Mouse (Mus musculus) embryonic facial prominence, embryonic 10.5 days (tissue): ENCODE data around the gene Dpysl5. TPM values are rescaled to one million over a fixed set of nuclear protein-coding genes. Genes with fewer than 3 reads are reported as not detected.
A peak's percentile ranks its signal among the peaks of the same experiment; 100 is the strongest.

Source experiments
- DNase-seq: peaks from one replicate; pipeline ENCODE4 v3.0.0-alpha.2; 2017; ENCODE audit warnings: low spot score
- H3K27ac ChIP-seq: fragments of 300-500 bp; sonication (generic); replicated peaks from 2 replicates; pipeline ENCODE4 v1.5.1; 2016; ENCODE audit warnings: mild to moderate bottlenecking
- H3K27me3 ChIP-seq: fragments of 300-500 bp; sonication (generic); replicated peaks from 2 replicates; pipeline ENCODE4 v1.6.1; 2016; ENCODE audit warnings: low read depth, mild to moderate bottlenecking; ENCODE audit not compliant: poor library complexity, severe bottlenecking
- H3K36me3 ChIP-seq: fragments of 300-500 bp; sonication (generic); replicated peaks from 2 replicates; pipeline ENCODE4 v1.6.1; 2016; ENCODE audit warnings: mild to moderate bottlenecking, moderate library complexity
- H3K4me1 ChIP-seq: fragments of 300-500 bp; sonication (generic); 2 replicates; pipeline ENCODE4 v1.6.1; 2016
- H3K4me3 ChIP-seq: fragments of 300-500 bp; sonication (generic); 2 replicates; pipeline ENCODE4 v1.5.1; 2016; ENCODE audit warnings: mild to moderate bottlenecking, moderate library complexity
- H3K9me3 ChIP-seq: fragments of 300-500 bp; sonication (generic); 2 replicates; pipeline ENCODE4 v1.6.1; 2016; ENCODE audit warnings: mild to moderate bottlenecking
- WGBS: fragments of 180-500 bp; shearing (Covaris S2); methylation state at CpG from one replicate; pipeline ENCODE4 v1.1.7; 2016; 5-methylcytosine and 5-hydroxymethylcytosine counted together
- polyA plus RNA-seq: library from polyadenylated mRNA; unstranded; fragments of >200 nt; fragmentation: Nextera tagmentation; extraction: Ambion mirVana; gene quantifications from 2 replicates; pipeline ENCODE4 v1.2.1, GENCODE M21; 2016

The Dpysl5 gene
- polyA plus RNA-seq, 1 experiment from 2014 or later, result 32.8 TPM

DNA sequence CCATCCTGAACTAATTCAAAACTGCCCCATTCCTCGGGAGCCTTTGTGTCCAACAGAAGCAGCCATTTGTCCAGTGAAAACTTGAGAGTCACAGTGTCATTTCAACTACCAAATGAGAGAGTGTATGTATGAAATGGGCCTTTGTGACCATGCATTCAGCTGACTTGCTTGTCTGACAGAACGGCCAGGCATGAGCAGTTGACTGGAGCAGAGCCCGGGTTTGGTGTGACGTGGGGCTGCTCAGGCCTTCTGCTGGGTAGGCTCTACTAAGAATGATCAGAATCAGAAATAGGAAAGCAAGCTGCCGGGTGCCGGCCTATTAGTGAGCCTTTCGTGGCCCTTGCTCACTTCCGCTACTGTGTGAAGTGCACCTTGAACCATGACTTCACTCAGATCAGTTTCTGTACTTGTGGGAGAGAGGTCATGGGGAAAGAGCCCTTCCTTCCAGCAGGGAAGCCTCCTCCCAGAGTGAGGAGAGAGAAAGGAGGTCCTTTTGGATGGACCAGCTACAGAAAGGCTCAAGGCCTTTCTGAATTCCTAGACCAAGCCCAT is 107.5 kb downstream of the Dpysl5 start:
- no peaks in the 10 kb centered on the region; the same call in 1 of the 2 replicates for H3K27me3 ChIP-seq
- H3K36me3 ChIP-seq, result no peaks in the 10 kb centered on the region
- H3K9me3 ChIP-seq, result no peaks in the 10 kb centered on the region
- H3K27ac ChIP-seq, result no peak overlapping the region
- H3K4me3 ChIP-seq, result no peak overlapping the region
- DNase-seq, result no peak
- peaks cover 33% of the 10 kb centered on the region for H3K4me1 ChIP-seq
- 89% methylated on average over 8 of the region's 8 CpGs for WGBS

DNA sequence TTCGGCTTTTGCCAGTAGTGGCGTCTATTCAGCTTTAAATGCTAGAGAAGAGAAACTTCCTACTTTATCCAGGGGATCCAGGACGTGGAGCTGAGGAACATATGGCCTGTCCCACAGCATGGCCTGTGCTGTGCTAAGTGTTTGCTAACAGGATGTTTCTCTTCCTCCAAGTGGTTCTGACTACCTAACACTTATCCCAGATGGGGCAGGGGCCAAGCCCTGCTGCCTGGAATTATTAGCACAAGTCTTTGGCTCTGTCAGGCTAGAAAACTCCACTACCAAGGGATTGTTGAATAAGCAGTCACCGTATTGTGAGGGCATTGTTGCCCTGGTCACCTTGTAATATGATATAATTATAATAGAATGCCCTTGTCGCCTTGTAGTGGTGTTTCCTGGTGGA is 111.3 kb downstream of the Dpysl5 start:
- Histone ChIP-seq H3K27ac (no peak overlapping the region), H3K27me3 (no peaks in the 10 kb centered on the region), H3K4me1 (peaks cover 23% of the 10 kb centered on the region; the same call in 1 of the 2 replicates), H3K4me3 (no peak overlapping the region), H3K9me3 (no peaks in the 10 kb centered on the region), H3K36me3 (no peaks in the 10 kb centered on the region)
- WGBS, result 79% methylated on average over 5 of the region's 5 CpGs
- DNase-seq, result no peak

DNA sequence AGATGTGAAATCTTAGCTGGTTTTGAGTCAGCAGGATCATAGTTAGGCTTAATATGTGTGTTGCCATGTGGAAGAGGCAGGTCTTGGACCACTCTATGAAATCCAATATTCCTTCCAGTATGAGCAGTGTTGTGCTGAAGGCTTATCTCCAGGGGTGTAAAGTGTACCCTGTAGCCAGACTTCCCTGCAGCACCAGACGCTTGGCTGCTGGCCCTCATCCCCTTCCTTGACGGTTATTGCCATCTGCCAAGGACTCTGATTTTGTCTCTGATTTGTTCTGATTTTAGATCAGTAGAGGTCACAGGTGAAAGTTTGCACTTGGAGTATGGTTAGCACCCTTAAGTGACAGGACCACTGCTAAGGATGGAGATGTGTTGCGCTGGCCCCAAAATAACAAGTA is 111.7 kb downstream of the Dpysl5 start:
- Histone ChIP-seq H3K4me1 (peaks cover 23% of the 10 kb centered on the region; the same call in 1 of the 2 replicates), H3K9me3 (no peaks in the 10 kb centered on the region), H3K27ac (no peak overlapping the region), H3K36me3 (no peaks in the 10 kb centered on the region), H3K4me3 (no peak overlapping the region), H3K27me3 (no peaks in the 10 kb centered on the region)
- no peak for DNase-seq
- 93% methylated on average over 3 of the region's 3 CpGs for WGBS

DNA sequence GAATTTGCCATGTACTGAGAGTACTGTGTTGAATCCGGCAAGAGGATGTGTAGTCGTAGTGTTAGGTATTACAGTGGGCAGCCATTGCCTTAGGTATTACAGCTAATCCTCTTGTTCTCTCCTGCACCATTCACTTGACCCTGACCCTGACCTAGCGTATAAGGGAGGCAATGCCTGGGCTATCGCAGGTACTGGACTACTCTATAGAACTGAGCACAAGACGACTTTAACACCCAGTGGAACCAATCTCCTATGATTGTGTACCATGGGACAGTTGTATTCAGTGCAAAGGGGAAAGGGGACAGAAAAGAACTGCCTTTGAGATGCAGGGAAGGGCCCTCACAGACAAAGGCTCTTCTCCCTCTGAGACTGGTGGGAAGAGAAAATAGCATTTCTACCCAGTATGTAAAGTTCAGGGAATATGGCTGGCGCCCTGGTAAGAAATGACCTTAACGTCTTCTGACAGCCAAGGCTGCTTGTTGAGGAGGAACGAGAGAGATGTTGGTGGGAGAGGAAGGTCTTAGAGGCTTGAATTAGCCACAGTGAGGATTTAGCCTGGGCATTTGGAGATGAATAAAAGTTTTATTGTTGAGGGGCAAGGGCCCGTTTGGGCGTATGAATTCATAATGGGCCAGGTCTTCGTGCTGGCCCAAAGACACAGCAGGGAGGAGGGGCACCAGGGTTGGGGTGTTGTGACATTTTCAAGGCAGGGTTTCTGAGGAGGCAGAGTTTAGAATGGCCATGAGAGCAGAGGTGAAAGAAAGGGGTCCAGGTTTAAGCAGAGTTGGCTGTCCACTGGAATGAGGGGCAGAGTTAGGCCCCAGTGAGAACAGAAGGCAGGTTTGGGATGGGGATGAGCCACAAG is 113.0 kb downstream of the Dpysl5 start:
- no peak for DNase-seq
- WGBS, result 75% methylated on average over 11 of the region's 11 CpGs
- H3K27me3 ChIP-seq, result no peaks in the 10 kb centered on the region
- no peaks in the 10 kb centered on the region for H3K9me3 ChIP-seq
- no peaks in the 10 kb centered on the region for H3K36me3 ChIP-seq
- H3K4me1 ChIP-seq, result peaks cover 23% of the 10 kb centered on the region; the same call in 1 of the 2 replicates
- no peak overlapping the region for H3K27ac ChIP-seq
- H3K4me3 ChIP-seq, result no peak overlapping the region

DNA sequence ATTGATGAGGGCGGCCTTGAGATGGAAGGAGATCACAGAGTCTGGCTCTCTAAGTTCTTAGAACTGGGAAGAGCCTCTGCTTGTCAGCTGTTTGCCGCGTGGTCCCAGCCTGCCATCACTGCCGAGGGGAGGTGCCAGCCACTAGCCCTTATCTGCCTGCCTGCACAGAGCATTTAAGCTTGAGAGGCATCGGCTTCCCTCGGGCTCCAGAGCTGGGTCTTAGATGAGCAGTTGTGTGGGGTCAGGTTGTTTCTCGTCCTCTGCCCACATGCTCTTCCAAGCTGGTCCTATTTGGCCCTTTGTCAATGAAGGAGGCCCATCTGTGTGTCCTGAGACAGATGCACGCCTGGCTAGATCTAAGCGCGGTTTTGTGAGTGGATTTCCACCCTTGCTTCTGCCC is 113.8 kb downstream of the Dpysl5 start:
- DNase-seq, result no peak
- no peaks in the 10 kb centered on the region for H3K36me3 ChIP-seq
- WGBS, result 72% methylated on average over 10 of the region's 10 CpGs
- H3K4me1 ChIP-seq, result peaks cover 23% of the 10 kb centered on the region; the same call in 1 of the 2 replicates
- no peaks in the 10 kb centered on the region for H3K9me3 ChIP-seq
- H3K4me3 ChIP-seq, result no peak overlapping the region
- no peaks in the 10 kb centered on the region for H3K27me3 ChIP-seq
- 0 out of 2 replicates have a peak overlapping the region, but pooled peaks have one; percentile 24 for H3K27ac ChIP-seq

DNA sequence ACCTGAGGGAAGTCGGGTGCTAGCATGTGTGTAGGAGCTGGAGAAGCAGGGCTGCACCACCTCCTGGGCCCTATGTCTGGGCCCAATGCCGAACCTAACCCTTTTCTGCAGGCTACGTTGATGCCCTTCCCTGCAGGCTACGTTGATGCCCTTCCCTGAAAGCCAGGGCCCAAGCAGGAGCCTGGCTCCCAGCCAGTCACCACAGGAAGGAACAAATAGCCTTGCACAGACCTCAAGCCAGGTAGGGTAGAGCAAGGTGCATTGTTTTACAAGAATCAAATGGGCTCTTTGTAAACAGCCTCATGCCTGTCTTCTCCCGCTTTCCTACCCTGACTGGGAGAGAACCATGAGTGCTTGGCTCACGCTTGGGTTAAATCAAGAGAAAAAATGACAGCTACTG is 114.5 kb downstream of the Dpysl5 start:
- DNase-seq, result no peak
- no peaks in the 10 kb centered on the region for H3K36me3 ChIP-seq
- no peaks in the 10 kb centered on the region for H3K27me3 ChIP-seq
- H3K4me1 ChIP-seq, result peaks cover 23% of the 10 kb centered on the region; the same call in 1 of the 2 replicates
- WGBS, result 81% methylated on average over 6 of the region's 6 CpGs
- no peak overlapping the region for H3K4me3 ChIP-seq
- H3K27ac ChIP-seq, result 0 out of 2 replicates have a peak overlapping the region, but pooled peaks have one; percentile 24
- no peaks in the 10 kb centered on the region for H3K9me3 ChIP-seq

DNA sequence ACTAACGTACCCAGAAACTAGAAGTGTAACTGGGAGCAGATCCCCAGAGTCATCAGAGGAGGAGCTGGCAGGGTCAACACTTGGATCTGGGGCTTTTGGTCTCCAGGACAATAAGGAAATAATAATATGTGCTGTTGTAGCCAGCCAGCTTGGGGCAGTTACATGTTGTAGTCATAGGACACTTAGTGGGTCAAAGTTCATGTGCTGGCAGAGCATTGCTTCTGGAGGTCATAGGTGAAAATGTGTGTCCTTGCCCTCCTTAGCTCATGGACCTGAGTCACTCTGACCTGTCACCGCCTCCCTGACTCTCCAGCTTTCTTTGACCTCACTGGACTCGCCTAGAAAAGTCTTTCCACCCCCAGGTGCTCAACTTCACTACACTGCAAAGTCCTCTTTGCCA is 122.1 kb downstream of the Dpysl5 start:
- Histone ChIP-seq H3K4me3 (no peak overlapping the region), H3K9me3 (peaks cover 7% of the 10 kb centered on the region; the same call in 1 of the 2 replicates), H3K27me3 (no peaks in the 10 kb centered on the region), H3K4me1 (no peaks in the 10 kb centered on the region), H3K36me3 (peaks cover 12% of the 10 kb centered on the region), H3K27ac (no peak overlapping the region)
- WGBS, result 81% methylated on average over 3 of the region's 3 CpGs
- DNase-seq, result no peak

DNA sequence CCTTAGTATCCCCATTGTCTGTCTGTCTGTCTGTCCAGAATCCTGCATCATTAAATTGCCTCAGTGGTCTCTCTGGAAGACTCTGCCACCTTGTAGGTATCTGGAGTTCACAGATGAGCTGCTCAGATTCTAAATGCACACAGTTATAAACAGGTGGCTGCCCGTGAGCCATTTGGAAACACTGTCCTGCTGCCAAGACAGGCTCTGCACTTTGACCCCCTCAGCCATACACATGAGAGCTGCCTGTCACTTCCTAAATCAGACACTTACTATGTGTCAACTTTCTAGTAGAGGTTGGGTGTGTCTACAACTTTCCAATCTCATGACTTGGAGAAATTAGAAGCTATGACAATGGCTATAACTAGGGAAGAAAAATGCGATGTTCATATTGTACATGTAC is 128.4 kb downstream of the Dpysl5 start:
- Histone ChIP-seq H3K27ac (no peak overlapping the region), H3K4me1 (no peaks in the 10 kb centered on the region), H3K9me3 (peaks cover 7% of the 10 kb centered on the region; the same call in 1 of the 2 replicates), H3K27me3 (no peaks in the 10 kb centered on the region), H3K4me3 (no peak overlapping the region), H3K36me3 (peaks cover 12% of the 10 kb centered on the region)
- WGBS, result 87% methylated on average over 2 of the region's 2 CpGs
- no peak for DNase-seq

DNA sequence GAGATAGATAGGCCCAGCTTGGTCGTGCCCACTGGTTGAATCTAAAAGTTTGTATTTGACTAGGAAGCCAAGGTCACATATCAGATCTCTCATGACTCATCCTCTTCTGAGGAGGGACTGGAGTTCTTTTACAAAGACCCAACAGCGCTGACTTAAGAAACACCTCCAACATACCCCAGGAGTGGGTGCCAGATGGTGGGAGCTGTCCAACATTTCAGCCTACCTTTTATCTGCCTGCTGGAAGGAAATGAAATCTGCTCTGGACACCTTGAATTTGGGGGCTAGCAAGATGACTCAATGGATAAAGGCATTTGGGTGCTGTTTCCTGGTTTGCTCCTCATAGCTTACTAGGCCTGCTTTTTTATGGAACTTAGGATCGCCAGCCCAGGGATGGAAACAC is 130.5 kb downstream of the Dpysl5 start:
- Histone ChIP-seq H3K27ac (no peak overlapping the region), H3K4me1 (no peaks in the 10 kb centered on the region), H3K36me3 (peaks cover 5% of the 10 kb centered on the region; the same call in 1 of the 2 replicates), H3K9me3 (peaks cover 3% of the 10 kb centered on the region; the same call in 1 of the 2 replicates), H3K27me3 (no peaks in the 10 kb centered on the region), H3K4me3 (no peak overlapping the region)
- WGBS, result 50% methylated on average over 3 of the region's 3 CpGs
- DNase-seq, result peak; percentile 28

Other genes starting within 250 kb of the Dpysl5 start
- gene Otof, start 249.6 kb upstream of the Dpysl5 start, polyA plus RNA-seq, result 0.05 TPM in 1 of 2 replicates, not detected in the other
- not detected in 2 replicates for gene 1700001C02Rik, start 245.5 kb upstream of the Dpysl5 start, polyA plus RNA-seq
- gene Cib4, start 165.7 kb upstream of the Dpysl5 start, polyA plus RNA-seq, result not detected in 2 replicates
- gene Kcnk3, start 123.4 kb upstream of the Dpysl5 start, polyA plus RNA-seq, result 0.26 and 0.35 TPM in 2 replicates
- gene Slc35f6, start 63.6 kb upstream of the Dpysl5 start, polyA plus RNA-seq, result 24.3 and 24.4 TPM in 2 replicates
- gene Cenpa, start 44.8 kb upstream of the Dpysl5 start, polyA plus RNA-seq, result 458 and 467 TPM in 2 replicates
- 15.2 and 15.5 TPM in 2 replicates for gene Mapre3, start 103.1 kb downstream of the Dpysl5 start, polyA plus RNA-seq
- 68.7 and 71.1 TPM in 2 replicates for gene Tmem214, start 156.4 kb downstream of the Dpysl5 start, polyA plus RNA-seq
- gene Agbl5, start 177.1 kb downstream of the Dpysl5 start, polyA plus RNA-seq, result 21.8 and 26.9 TPM in 2 replicates
- 399 and 407 TPM in 2 replicates for gene Ost4, start 196.2 kb downstream of the Dpysl5 start, polyA plus RNA-seq
- gene Emilin1, start 201.8 kb downstream of the Dpysl5 start, polyA plus RNA-seq, result 158 and 162 TPM in 2 replicates
- gene Khk, start 209.9 kb downstream of the Dpysl5 start, polyA plus RNA-seq, result 8.1 and 9.9 TPM in 2 replicates
- gene Cgref1, start 234.0 kb downstream of the Dpysl5 start, polyA plus RNA-seq, result 2.2 and 3.2 TPM in 2 replicates
- gene Preb, start 248.8 kb downstream of the Dpysl5 start, polyA plus RNA-seq, result 142 and 150 TPM in 2 replicates